Mouse (Mus musculus) adrenal gland, postnatal 4 days (tissue): ENCODE measurements at regions not wholly inside any gene's neighbourhood (a gene's known extent, or its start where the extent isn't known, plus 50 kb on each side); places are given as distances from the start of the nearest gene placed in this dataset.

Experiments
- DNase-seq, 2 experiments: peaks; one replicate each; pipeline ENCODE4 v3.0.0; 2021 to 2022; ENCODE audit warnings: low spot score in 2 of 2, mixed read lengths in 2 of 2

GRCm38 (mm10) chr13:107644705-107645104 is 399.5 kb upstream of the Smim15 start:
- no peak for DNase-seq

GRCm38 (mm10) chr13:107641926-107642657 is 402.2 kb upstream of the Smim15 start:
- DNase-seq = no peak

GRCm38 (mm10) chr13:107639620-107640019 is 404.6 kb upstream of the Smim15 start:
- DNase-seq = no peak

- DNase-seq = no peak
Measured at GRCm38 (mm10) chr13:107637269-107637668, 407.0 kb upstream of the Smim15 start.

GRCm38 (mm10) chr13:107635114-107635513 is 409.1 kb upstream of the Smim15 start:
- no peak for DNase-seq

- no peak for DNase-seq
Measured at GRCm38 (mm10) chr13:107627073-107627472, 417.2 kb upstream of the Smim15 start.

- no peak for DNase-seq
Measured at GRCm38 (mm10) chr13:107626670-107627069, 417.6 kb upstream of the Smim15 start.

GRCm38 (mm10) chr13:107621337-107621736 is 422.9 kb upstream of the Smim15 start:
- no peak for DNase-seq

- DNase-seq = no peak
Measured at GRCm38 (mm10) chr13:107620887-107621286, 423.4 kb upstream of the Smim15 start.

GRCm38 (mm10) chr13:107620210-107620609 is 424.0 kb upstream of the Smim15 start:
- no peak for DNase-seq

GRCm38 (mm10) chr13:107619430-107619927 is 424.8 kb upstream of the Smim15 start:
- no peak for DNase-seq

GRCm38 (mm10) chr13:107618796-107619429 is 425.3 kb upstream of the Smim15 start:
- DNase-seq = no peak

GRCm38 (mm10) chr13:107618369-107618771 is 425.9 kb upstream of the Smim15 start:
- DNase-seq = no peak

GRCm38 (mm10) chr13:107617582-107617981 is 426.7 kb upstream of the Smim15 start:
- DNase-seq = no peak

GRCm38 (mm10) chr13:107616775-107617174 is 427.5 kb upstream of the Smim15 start:
- no peak for DNase-seq

GRCm38 (mm10) chr13:107608996-107609503 is 435.2 kb upstream of the Smim15 start:
- DNase-seq = no peak

- DNase-seq = no peak
Measured at GRCm38 (mm10) chr13:107607294-107607693, 437.0 kb upstream of the Smim15 start.

GRCm38 (mm10) chr13:107602149-107602548 is 442.1 kb upstream of the Smim15 start:
- no peak for DNase-seq

- DNase-seq = no peak
Measured at GRCm38 (mm10) chr13:107601132-107601439, 443.2 kb upstream of the Smim15 start.

GRCm38 (mm10) chr13:107600331-107601131 is 443.7 kb upstream of the Smim15 start:
- no peak for DNase-seq

GRCm38 (mm10) chr13:107599094-107599644 is 445.1 kb upstream of the Smim15 start:
- no peak for DNase-seq
